Mouse (Mus musculus): ENCODE data around the gene Stxbp4.

DNA sequence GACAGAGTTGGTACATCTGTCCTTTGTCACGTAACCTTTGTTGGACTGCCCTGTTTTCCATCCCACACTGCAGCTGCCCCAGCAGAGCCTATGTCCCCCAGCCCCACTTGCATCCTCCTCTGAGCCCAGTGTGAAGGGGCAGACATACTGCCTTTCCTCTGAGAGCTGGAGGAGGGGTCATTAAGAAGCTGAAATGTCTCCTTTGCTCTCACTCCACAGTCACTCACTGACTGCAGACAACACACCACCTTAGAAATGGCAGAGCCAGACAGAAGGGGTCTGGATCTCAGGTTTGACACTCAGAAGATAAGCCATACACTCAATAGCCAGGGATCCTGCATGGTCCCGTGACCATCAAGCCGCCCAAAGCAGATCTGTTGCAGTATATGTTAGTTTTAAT, 154.1 kb downstream of the Stxbp4 start:
- TF ChIP-seq HCFC1 (IDR thresholded peaks at IDR 0.05; ENCODE audit: low read depth, low read length) (no peak), JUND (conservative IDR thresholded peaks at IDR 0.05; ENCODE audit: low read depth, low read length) (no peak), POLR2A (IDR thresholded peaks at IDR 0.05; ENCODE audit: low read depth, low read length) (no peak), CTCF (conservative IDR thresholded peaks at IDR 0.05 in 1 of 2, IDR thresholded peaks at IDR 0.05 in 1 of 2; ENCODE audit: low read depth in 2 of 2, low read length in 2 of 2) (no peak), SIN3A (IDR thresholded peaks at IDR 0.05; ENCODE audit: low read length) (no peak), ETS1 (conservative IDR thresholded peaks at IDR 0.05; ENCODE audit: low read depth, low read length) (no peak), RCOR1 (conservative IDR thresholded peaks at IDR 0.05; ENCODE audit: low read depth, low read length) (no peak), NELFE (IDR thresholded peaks at IDR 0.05; ENCODE audit: low read depth, low read length) (no peak), SMC3 (IDR thresholded peaks at IDR 0.05; ENCODE audit: low read depth, low read length) (no peak), ZC3H11A (IDR thresholded peaks at IDR 0.05; ENCODE audit: low read depth, low read length) (no peak), EP300 (IDR thresholded peaks at IDR 0.05; ENCODE audit: low read length) (no peak), RAD21 (IDR thresholded peaks at IDR 0.05; ENCODE audit: low read depth, low read length) (no peak)

All from CH12.LX (cell line).